Mouse (Mus musculus): Measurements from ENCODE around the gene Aqp11.

The Aqp11 gene

GRCm38 (mm10) chr7:97737638-97738456 lies at the start of gene Aqp11:
Aqp11 (minus strand) TSS chr7:97738289.
- peak; percentile 94 for DNase-seq

- DNase-seq: no peak
Observed at GRCm38 (mm10) chr7:97783523-97783922, 45.4 kb upstream of the Aqp11 start.

DNA sequence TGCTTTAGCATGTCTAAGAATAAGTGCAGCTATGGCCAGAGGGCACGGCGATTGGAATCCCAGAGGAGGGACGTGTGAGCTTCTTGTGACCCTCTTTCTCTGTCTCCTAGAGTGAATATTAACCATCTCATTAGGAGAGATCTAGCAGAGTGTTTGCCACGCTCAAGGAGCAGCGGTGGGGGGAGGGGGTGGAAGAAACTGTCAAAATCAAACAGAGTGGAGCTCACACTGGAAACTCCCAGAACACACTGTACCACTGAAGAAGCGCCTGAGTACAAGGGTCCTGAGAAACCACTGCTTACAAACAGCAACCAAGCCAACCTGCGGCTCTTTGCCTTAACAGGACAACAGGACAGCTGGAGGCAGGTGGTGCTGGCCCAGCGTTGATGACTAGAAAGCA lies 43.4 kb upstream of the Aqp11 start:
- DNase-seq: peak; percentile 76

- DNase-seq: no peak
Observed at GRCm38 (mm10) chr7:97780815-97781214, 42.7 kb upstream of the Aqp11 start.

GRCm38 (mm10) chr7:97780222-97780621 lies 42.1 kb upstream of the Aqp11 start:
- DNase-seq: peak; percentile 62

DNA sequence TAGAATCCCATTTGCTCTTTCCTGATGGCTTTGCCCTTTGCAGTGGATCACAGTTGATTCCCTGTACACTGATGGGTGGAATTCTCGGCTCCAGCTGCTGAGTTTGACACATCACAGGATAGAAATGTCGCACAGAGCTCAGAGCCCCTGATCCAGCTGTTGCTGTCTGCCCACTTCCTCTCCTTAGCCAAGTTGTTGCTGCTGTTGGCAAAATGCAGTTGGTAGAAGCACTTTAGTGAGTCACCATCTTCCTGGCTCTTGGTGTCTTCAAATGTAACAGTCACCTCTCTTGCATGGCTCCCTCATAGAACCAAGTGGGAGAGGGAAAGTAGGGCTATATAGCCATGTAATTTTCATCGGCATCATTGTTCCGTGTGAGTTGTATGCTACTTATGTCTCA lies 39.1 kb upstream of the Aqp11 start:
- no peak for DNase-seq

GRCm38 (mm10) chr7:97775923-97776322 lies 37.8 kb upstream of the Aqp11 start:
- DNase-seq: no peak

- DNase-seq: no peak
Observed at GRCm38 (mm10) chr7:97775380-97775779, 37.3 kb upstream of the Aqp11 start.

DNA sequence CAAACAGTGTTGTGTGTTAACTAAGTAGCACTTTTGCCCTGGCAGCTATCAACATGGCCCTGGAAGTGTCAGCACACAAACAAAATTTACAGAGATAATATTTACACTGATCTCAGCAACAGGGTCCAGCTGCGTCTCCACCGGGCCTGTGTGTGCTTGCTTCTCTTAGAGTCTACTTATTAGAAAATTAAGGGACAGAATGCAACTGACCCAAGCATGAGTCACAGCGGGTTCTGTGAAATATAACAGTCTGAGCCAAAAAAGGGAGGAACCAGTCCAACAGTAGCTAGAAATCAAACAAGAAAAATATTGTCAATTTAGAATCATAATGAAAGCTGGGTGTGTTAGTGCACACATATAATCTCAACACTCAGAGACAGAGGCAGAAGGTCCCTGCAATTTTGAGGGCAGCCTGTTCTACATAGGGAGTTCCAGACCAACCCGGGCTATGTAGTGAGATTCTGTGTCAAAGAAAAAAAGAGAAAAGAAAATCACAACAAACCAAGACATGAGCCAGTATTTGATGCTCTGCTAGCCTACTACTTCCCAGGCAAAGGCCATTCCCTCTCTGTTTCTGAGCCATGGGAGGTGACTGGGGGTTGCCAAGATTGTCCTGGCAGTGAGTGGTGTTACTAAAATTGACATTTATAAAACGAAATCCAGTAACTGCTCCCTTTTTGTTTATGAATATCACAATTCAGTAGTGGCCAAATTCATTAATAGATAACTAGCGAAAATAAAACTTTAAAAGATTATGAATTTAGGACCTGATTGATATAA lies 32.9 kb upstream of the Aqp11 start:
- no peak for DNase-seq

GRCm38 (mm10) chr7:97769020-97769419 lies 30.9 kb upstream of the Aqp11 start:
- no peak for DNase-seq

DNA sequence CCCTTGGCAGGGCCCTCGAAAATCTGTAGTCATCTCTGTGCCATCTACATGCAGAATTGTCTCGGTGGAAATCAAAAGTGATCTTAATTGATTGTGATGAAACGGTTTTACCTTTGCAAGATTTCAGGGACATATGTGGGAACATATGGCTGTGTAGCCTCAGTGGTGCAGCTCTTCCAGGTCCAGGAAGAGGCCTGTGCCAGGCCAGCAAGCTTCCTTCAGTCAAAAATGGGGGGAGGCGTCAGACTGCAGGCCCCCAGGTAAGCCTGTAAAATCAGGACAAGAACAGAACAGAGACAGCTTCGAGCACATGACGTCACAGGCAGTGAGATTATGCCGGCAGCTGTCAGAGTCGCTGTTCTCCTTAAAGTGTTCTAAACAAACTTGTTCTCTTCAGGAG lies 29.8 kb upstream of the Aqp11 start:
- DNase-seq: no peak

DNA sequence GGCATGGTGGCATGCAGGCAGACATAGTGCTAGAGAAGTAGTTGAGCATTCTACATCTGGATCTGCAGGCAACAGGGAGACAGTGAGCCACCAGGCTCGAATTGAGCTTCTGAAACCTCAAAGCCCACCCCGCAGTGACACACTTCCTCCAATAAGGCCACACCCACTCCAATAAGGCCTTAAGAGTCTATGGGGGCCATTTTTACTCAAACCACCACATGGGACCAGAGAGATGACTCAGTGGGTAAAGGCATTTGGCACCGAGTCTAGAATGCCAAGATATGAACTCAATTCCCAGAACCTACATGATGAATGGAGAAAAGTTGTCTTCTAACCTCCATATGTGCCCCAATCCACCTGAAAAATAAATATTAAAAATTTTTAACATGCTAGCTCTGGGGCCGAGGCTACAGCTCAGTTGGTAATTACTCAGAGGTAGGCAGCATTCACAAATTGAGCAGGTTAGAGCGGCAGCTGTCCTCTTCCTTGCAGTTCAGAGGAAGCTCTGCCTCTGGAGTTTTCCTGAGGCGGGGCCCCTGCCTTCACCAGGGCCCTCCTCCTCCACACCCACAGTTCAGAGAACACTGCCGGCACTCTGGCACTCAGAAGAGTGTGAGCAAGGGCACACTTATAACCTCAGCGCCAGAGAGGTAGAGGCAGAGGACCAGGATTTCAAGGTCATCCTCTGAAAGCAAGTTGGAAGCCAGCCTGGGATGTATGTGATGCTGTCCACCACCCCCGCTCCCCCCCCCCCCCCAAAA lies 28.5 kb upstream of the Aqp11 start:
- peak; percentile 56 for DNase-seq

DNA sequence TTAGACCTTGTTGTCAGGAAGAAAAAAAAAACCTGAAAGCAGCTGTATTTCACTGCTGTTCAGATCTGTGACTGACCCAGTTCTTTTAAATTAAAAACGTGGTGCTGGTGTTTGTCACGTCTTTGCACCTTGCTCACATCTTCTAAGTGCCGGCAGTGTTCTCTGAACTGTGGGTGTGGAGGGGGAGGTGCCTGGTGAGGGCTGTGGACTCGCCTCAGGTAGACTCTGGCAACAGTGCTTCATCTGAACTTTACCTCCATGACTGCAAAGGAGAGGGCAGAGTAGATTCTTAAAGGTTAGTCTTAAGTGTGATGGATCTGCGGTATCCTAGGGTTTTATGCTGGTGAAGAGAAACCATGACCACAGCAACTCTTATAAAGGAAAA lies 27.9 kb upstream of the Aqp11 start:
- DNase-seq: peak; percentile 78

GRCm38 (mm10) chr7:97765181-97765962 lies 27.3 kb upstream of the Aqp11 start:
- DNase-seq: peak; percentile 20

GRCm38 (mm10) chr7:97764591-97764990 lies 26.5 kb upstream of the Aqp11 start:
- DNase-seq: no peak

GRCm38 (mm10) chr7:97756967-97757881 lies 19.1 kb upstream of the Aqp11 start:
- DNase-seq: no peak

GRCm38 (mm10) chr7:97749207-97750190 lies 11.4 kb upstream of the Aqp11 start:
- DNase-seq: no peak

DNA sequence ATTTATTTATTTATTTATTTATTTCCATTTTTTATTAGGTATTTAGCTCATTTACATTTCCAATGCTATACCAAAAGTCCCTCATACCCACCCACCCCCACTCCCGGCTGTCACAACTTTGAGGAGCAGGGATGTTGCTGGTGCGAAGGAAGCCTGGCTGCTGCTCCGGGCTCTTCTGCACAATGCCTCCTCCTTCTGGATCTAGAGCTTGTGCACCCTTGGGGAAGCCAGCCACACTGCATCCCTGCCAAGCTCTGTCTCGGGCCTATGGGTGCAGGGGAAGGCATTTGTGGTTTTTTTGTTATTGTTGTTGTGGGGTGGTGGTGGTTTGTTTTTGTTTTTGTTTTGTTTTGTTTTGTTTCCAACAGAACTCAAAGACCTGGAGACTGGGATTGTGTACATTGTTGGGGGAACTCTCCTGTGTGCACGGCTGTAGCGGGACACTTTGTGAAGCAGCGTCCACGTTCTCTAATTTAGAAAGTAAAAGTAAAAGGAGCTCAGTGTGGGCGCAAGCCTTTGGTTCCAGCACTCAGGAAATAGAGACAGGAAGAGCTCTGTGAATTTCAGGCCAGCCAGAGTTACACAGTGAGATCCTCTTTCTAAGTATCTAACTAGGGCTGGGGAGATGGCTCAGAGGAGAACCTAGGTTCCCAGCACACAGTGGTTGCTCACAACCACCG lies 10.6 kb upstream of the Aqp11 start:
- peak; percentile 49 for DNase-seq

DNA sequence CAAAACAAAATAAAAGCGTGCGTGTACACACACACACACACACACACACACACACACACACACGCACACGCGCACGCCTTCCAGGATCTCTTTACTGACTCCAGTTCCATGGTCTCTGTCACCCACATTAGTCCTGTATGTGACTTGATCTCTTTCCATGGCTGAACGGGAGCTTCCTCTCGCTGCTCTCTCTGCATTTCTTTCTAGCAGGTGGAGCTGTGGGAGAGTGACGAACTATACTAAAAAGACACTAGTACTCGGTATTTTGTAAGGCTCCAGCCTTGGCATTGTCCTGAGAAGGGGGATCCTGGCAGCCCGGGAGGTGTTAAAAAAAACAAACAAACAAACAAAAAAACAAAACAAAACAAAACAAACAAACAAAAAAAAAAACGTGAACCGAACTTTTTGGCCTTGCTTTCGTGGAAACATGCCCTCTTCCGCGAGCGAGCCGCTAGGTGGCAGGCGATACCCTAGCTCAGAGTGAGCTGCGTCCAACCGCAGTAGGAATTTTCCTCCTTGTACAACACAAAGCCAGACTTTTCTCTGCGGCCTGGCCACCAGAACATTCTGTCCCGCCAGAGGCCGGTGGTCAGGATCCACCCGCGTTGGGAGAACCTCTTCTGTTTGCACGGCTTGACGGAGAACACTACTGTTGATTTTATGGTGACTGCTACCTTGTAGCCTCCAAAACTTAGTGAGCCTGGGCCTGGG lies 9.9 kb upstream of the Aqp11 start:
- DNase-seq: peak; percentile 88
